Mouse (Mus musculus) brown adipose tissue, adult 24 weeks (tissue): Measurements from ENCODE around the gene St13. TPM values are rescaled to one million over a fixed set of nuclear protein-coding genes. Genes with fewer than 3 reads are reported as not detected.

Experiments
- H3K27ac ChIP-seq: fragments of 200-500 bp; replicated peaks from 2 replicates; pipeline ENCODE4 v1.5.1; 2012; ENCODE audit warnings: low read depth, mild to moderate bottlenecking, low read length
- H3K4me1 ChIP-seq: fragments of 200-500 bp; 2 replicates; pipeline ENCODE4 v1.6.1; 2012; ENCODE audit warnings: low read length, mixed read lengths; ENCODE audit not compliant: control insufficient read depth, insufficient read depth, insufficient read length
- H3K4me3 ChIP-seq: fragments of 200-500 bp; 2 replicates; pipeline ENCODE4 v1.5.1; 2012; ENCODE audit warnings: low read depth, mild to moderate bottlenecking, low read length, moderate library complexity; ENCODE audit not compliant: insufficient read depth
- polyA plus RNA-seq: library from polyadenylated mRNA; stranded (reverse); fragments of >200 nt; gene quantifications from 2 replicates; pipeline ENCODE4 v1.2.4, GENCODE M21; 2012; ENCODE audit not compliant: missing spikeins, insufficient read depth, insufficient read length

Gene St13
- polyA plus RNA-seq, 1 experiment = 325 TPM

GRCm38 (mm10) chr15:81320137-81320536 lies 79.7 kb downstream of the St13 start:
- no peak overlapping the region for H3K4me3 ChIP-seq
- no peak overlapping the region for H3K27ac ChIP-seq
- no peaks in the 10 kb centered on the region for H3K4me1 ChIP-seq

DNA sequence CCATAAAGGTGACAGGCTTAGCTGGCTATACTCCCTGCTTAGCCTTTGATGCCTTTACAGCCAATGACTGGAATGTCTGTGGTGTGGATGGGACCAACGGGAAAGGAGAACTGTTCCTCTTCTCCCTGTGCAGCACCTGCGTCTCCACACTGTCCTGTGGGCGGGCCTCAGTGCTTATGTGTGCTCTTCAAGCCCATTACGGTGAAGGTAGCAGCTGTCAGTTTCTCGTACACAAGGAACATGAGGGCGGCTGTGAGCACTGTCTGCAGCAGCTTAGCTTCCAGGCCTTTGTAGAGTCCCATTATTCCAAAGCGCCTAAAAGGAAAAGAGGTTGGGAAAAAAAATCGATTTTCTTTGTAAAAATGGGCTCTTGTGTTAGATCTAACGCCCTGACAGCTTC lies 80.4 kb downstream of the St13 start:
- Histone ChIP-seq H3K4me1 (no peaks in the 10 kb centered on the region), H3K4me3 (no peak overlapping the region)

GRCm38 (mm10) chr15:81313928-81314327 lies 85.9 kb downstream of the St13 start:
- Histone ChIP-seq H3K4me1 (no peaks in the 10 kb centered on the region), H3K27ac (no peak overlapping the region), H3K4me3 (no peak overlapping the region)

More for the DNA sequence above, 80.4 kb downstream of the St13 start:
- no peak overlapping the region for H3K27ac ChIP-seq

Other genes starting within 250 kb of the St13 start
- 2.7 and 3.6 TPM in 2 replicates for gene Mrtfa, start 209.3 kb downstream of the St13 start, polyA plus RNA-seq
- gene Mchr1, start 164.6 kb downstream of the St13 start, polyA plus RNA-seq = not detected in 2 replicates
- gene Slc25a17, start 39.3 kb downstream of the St13 start, polyA plus RNA-seq = 109 and 113 TPM in 2 replicates
- gene Xpnpep3, start 61 bp upstream of the St13 start, polyA plus RNA-seq = 15.6 and 33.2 TPM in 2 replicates
- gene Dnajb7, start 8.2 kb upstream of the St13 start, polyA plus RNA-seq = not detected in 2 replicates
- 124 and 161 TPM in 2 replicates for gene Rbx1, start 66.2 kb upstream of the St13 start, polyA plus RNA-seq
- 14.3 and 15.8 TPM in 2 replicates for gene Ep300, start 185.3 kb upstream of the St13 start, polyA plus RNA-seq